Comparison of ENCODE assay signal across 8 mouse cellular contexts in genomic region chr17:83276000-83276891, GRCm38 (mm10).
DNase-seq lines count a peak whose midpoint lies in the region; ATAC-seq lines count a peak whose summit lies in the region.

No protein-coding gene starts in this region.

- peak overlapping the region; percentile 43 for H3K4me3 ChIP-seq in forebrain, embryonic 11.5 days (ENCODE audit: low read depth, low read length)
- H3K4me3 ChIP-seq in heart, embryonic 14.5 days (ENCODE audit: control insufficient read depth in 1 of 2, insufficient read depth in 1 of 2, low read depth in 1 of 2, low read length in 2 of 2) = peak overlapping the region; percentile 53 to 55
- H3K4me3 ChIP-seq in liver, embryonic 15.5 days (replicated peaks) = peak overlapping the region; percentile 53
- peak overlapping the region; percentile 52 for H3K4me3 ChIP-seq in stomach, embryonic 15.5 days (replicated peaks)

- peak overlapping the region; percentile 88 for H3K4me2 ChIP-seq in forebrain, embryonic 11.5 days (ENCODE audit: low read depth, low read length, severe bottlenecking)
- peak overlapping the region; percentile 91 for H3K4me2 ChIP-seq in heart, embryonic 14.5 days (ENCODE audit: low read length)
- H3K4me2 ChIP-seq in liver, embryonic 15.5 days = peak overlapping the region; percentile 72
- H3K4me2 ChIP-seq in stomach, embryonic 15.5 days = peak overlapping the region; percentile 91

- H3K9me3 ChIP-seq in forebrain, embryonic 11.5 days (ENCODE audit: control insufficient read depth, low read length) = no peaks in the 10 kb centered on the region
- no peaks in the 10 kb centered on the region for H3K9me3 ChIP-seq in heart, embryonic 14.5 days (ENCODE audit: control insufficient read depth, low read length)
- no peaks in the 10 kb centered on the region for H3K9me3 ChIP-seq in liver, embryonic 15.5 days (replicated peaks)
- H3K9me3 ChIP-seq in stomach, embryonic 15.5 days = no peaks in the 10 kb centered on the region

- ATAC-seq in forebrain, embryonic 11.5 days (replicated peaks; ENCODE audit: low FRiP score) = peak; percentile 81
- ATAC-seq in heart, embryonic 14.5 days (ENCODE audit: insufficient number of reproducible peaks, insufficient read depth, low FRiP score, low read depth) = peak; percentile 79
- peak; percentile 55 for ATAC-seq in liver, embryonic 15.5 days (ENCODE audit: insufficient read depth)
- ATAC-seq in stomach, embryonic 15.5 days (ENCODE audit: insufficient read depth, low FRiP score, low read depth) = peak; percentile 62

- no peaks in the 10 kb centered on the region for H3K36me3 ChIP-seq in forebrain, embryonic 11.5 days (ENCODE audit: control insufficient read depth, insufficient read depth, low read length)
- H3K36me3 ChIP-seq in heart, embryonic 14.5 days (ENCODE audit: control insufficient read depth, insufficient read depth, low read length) = no peaks in the 10 kb centered on the region
- no peaks in the 10 kb centered on the region for H3K36me3 ChIP-seq in liver, embryonic 15.5 days (replicated peaks)
- no peaks in the 10 kb centered on the region for H3K36me3 ChIP-seq in stomach, embryonic 15.5 days

- peak; percentile 83 to 84 for DNase-seq in B cell, adult 2 months
- peak; percentile 78 for DNase-seq in adrenal gland, postnatal 25 days
- DNase-seq in forebrain, embryonic 11.5 days (ENCODE audit: low spot score) = peak; percentile 84
- peak; percentile 92 for DNase-seq in kidney, postnatal 10 days
- DNase-seq in neural tube, embryonic 10.5 days (ENCODE audit: extremely low spot score, low spot score) = peak; percentile 80

- H3K27me3 ChIP-seq in forebrain, embryonic 11.5 days (ENCODE audit: control insufficient read depth, insufficient read depth, low read length) = peaks cover 2% of the 10 kb centered on the region; the same call in 1 of the 2 replicates
- H3K27me3 ChIP-seq in heart, embryonic 14.5 days (ENCODE audit: control insufficient read depth, insufficient read depth, low read length) = no peaks in the 10 kb centered on the region
- H3K27me3 ChIP-seq in liver, embryonic 15.5 days = peaks cover 67% of the 10 kb centered on the region
- H3K27me3 ChIP-seq in stomach, embryonic 15.5 days (replicated peaks) = no peaks in the 10 kb centered on the region

- 7% methylated on average over 53 of the region's 64 CpGs for WGBS in forebrain, embryonic 11.5 days
- under 1% methylated on average over 59 of the region's 64 CpGs for WGBS in heart, embryonic 14.5 days
- 2% methylated on average over 64 of the region's 64 CpGs for WGBS in liver, embryonic 15.5 days (ENCODE audit: insufficient replicate concordance)
- 3% methylated on average over 64 of the region's 64 CpGs for WGBS in stomach, embryonic 15.5 days

- no peak overlapping the region for H3K27ac ChIP-seq in forebrain, embryonic 11.5 days (ENCODE audit: low read depth, low read length)
- peak overlapping the region; percentile 96 to 97 for H3K27ac ChIP-seq in heart, embryonic 14.5 days (replicated peaks in 1 of 2; ENCODE audit: control insufficient read depth in 1 of 2, insufficient read depth in 1 of 2, low read depth in 2 of 2, low read length in 2 of 2)
- H3K27ac ChIP-seq in liver, embryonic 15.5 days (replicated peaks) = peak overlapping the region; percentile 75
- H3K27ac ChIP-seq in stomach, embryonic 15.5 days = peak overlapping the region; percentile 79

- H3K4me1 ChIP-seq in forebrain, embryonic 11.5 days (replicated peaks; ENCODE audit: control insufficient read depth, insufficient read depth, low read length) = peaks cover 9% of the 10 kb centered on the region; the same call in 1 of the 2 replicates
- H3K4me1 ChIP-seq in heart, embryonic 14.5 days (ENCODE audit: control insufficient read depth in 2 of 2, insufficient read depth in 2 of 2, low read length in 2 of 2) = peaks cover 45 to 49% of the 10 kb centered on the region in 2 experiments
- H3K4me1 ChIP-seq in liver, embryonic 15.5 days (replicated peaks) = peaks cover 32% of the 10 kb centered on the region
- H3K4me1 ChIP-seq in stomach, embryonic 15.5 days = peaks cover 23% of the 10 kb centered on the region

- peak overlapping the region; percentile 83 for H3K9ac ChIP-seq in forebrain, embryonic 11.5 days (ENCODE audit: low read length)
- H3K9ac ChIP-seq in heart, embryonic 14.5 days (ENCODE audit: low read length) = peak overlapping the region; percentile 82
- H3K9ac ChIP-seq in liver, embryonic 15.5 days = peak overlapping the region; percentile 32; the same call in 1 of the 2 replicates
- peak overlapping the region; percentile 51; the same call in 1 of the 2 replicates for H3K9ac ChIP-seq in stomach, embryonic 15.5 days

Comparison
In these comparisons a context has a peak if more than half of its experiments do, and no peak if none do; other contexts are left out.
1. H3K9ac ChIP-seq: peak in every context shown above with its lines; median percentile 83 in forebrain, embryonic 11.5 days; 82 in heart, embryonic 14.5 days; 51 in stomach, embryonic 15.5 days; 32 in liver, embryonic 15.5 days.